Mouse (Mus musculus): ENCODE results near the gene Cdh8.

Gene Cdh8

GRCm38 (mm10) chr8:99415966-99416781 lies at the start of gene Cdh8:
TSS of gene Cdh8 (minus strand) at chr8:99416471.
- no peak for DNase-seq (ENCODE audit: low read depth, low spot score)

GRCm38 (mm10) chr8:99446506-99446905 lies 30.2 kb upstream of the Cdh8 start:
- DNase-seq (ENCODE audit: low read depth, low spot score), result no peak

- DNase-seq (ENCODE audit: low read depth, low spot score), result no peak
Measured at GRCm38 (mm10) chr8:99425901-99426300, 9.6 kb upstream of the Cdh8 start.

- DNase-seq (ENCODE audit: low read depth, low spot score), result no peak
Measured at GRCm38 (mm10) chr8:99421516-99421915, 5.2 kb upstream of the Cdh8 start.

GRCm38 (mm10) chr8:99419726-99420125 lies 3.5 kb upstream of the Cdh8 start:
- DNase-seq (ENCODE audit: low read depth, low spot score), result no peak

- no peak for DNase-seq (ENCODE audit: low read depth, low spot score)
Measured at GRCm38 (mm10) chr8:99417456-99417855, 1.2 kb upstream of the Cdh8 start.

- DNase-seq (ENCODE audit: low read depth, low spot score), result no peak
Measured at GRCm38 (mm10) chr8:99415076-99415965, 950 bp downstream of the Cdh8 start.

GRCm38 (mm10) chr8:99414483-99414921 lies 1.8 kb downstream of the Cdh8 start:
- DNase-seq (ENCODE audit: low read depth, low spot score), result no peak

- DNase-seq (ENCODE audit: low read depth, low spot score), result no peak
Measured at GRCm38 (mm10) chr8:99413877-99414482, 2.3 kb downstream of the Cdh8 start.

- DNase-seq (ENCODE audit: low read depth, low spot score), result no peak
Measured at GRCm38 (mm10) chr8:99393908-99394307, 22.4 kb downstream of the Cdh8 start.

GRCm38 (mm10) chr8:99370104-99370503 lies 46.2 kb downstream of the Cdh8 start:
- no peak for DNase-seq (ENCODE audit: low read depth, low spot score)

GRCm38 (mm10) chr8:99369166-99369565 lies 47.1 kb downstream of the Cdh8 start:
- DNase-seq (ENCODE audit: low read depth, low spot score), result no peak

GRCm38 (mm10) chr8:99368449-99368848 lies 47.8 kb downstream of the Cdh8 start:
- no peak for DNase-seq (ENCODE audit: low read depth, low spot score)

GRCm38 (mm10) chr8:99353923-99354322 lies 62.3 kb downstream of the Cdh8 start:
- DNase-seq (ENCODE audit: low read depth, low spot score), result no peak

GRCm38 (mm10) chr8:99353221-99353620 lies 63.0 kb downstream of the Cdh8 start:
- DNase-seq (ENCODE audit: low read depth, low spot score), result no peak

- no peak for DNase-seq (ENCODE audit: low read depth, low spot score)
Measured at GRCm38 (mm10) chr8:99349456-99349855, 66.8 kb downstream of the Cdh8 start.

GRCm38 (mm10) chr8:99348618-99349017 lies 67.7 kb downstream of the Cdh8 start:
- no peak for DNase-seq (ENCODE audit: low read depth, low spot score)

GRCm38 (mm10) chr8:99339310-99339709 lies 77.0 kb downstream of the Cdh8 start:
- no peak for DNase-seq (ENCODE audit: low read depth, low spot score)

- DNase-seq (ENCODE audit: low read depth, low spot score), result no peak
Measured at GRCm38 (mm10) chr8:99327559-99327958, 88.7 kb downstream of the Cdh8 start.

GRCm38 (mm10) chr8:99314561-99314960 lies 101.7 kb downstream of the Cdh8 start:
- no peak for DNase-seq (ENCODE audit: low read depth, low spot score)

GRCm38 (mm10) chr8:99304184-99304583 lies 112.1 kb downstream of the Cdh8 start:
- no peak for DNase-seq (ENCODE audit: low read depth, low spot score)

- DNase-seq (ENCODE audit: low read depth, low spot score), result no peak
Measured at GRCm38 (mm10) chr8:99290201-99290600, 126.1 kb downstream of the Cdh8 start.
